Mouse (Mus musculus) limb, embryonic 10.5 days (tissue): Measurements from ENCODE around the gene Ppm1m. TPM values are rescaled to one million over a fixed set of nuclear protein-coding genes. Genes with fewer than 3 reads are reported as not detected.
A peak's percentile ranks its signal among the peaks of the same experiment; 100 is the strongest.
"Not testable (repeated sequence)": the region's sequence is repeated elsewhere in the genome, so short reads cannot be mapped to it uniquely, and the experiment has no call there.

Experiments used
- DNase-seq: peaks from one replicate; pipeline ENCODE4 v3.0.0-alpha.2; 2017; ENCODE audit warnings: low spot score
- H3K27ac ChIP-seq: fragments of 300-500 bp; sonication (generic); 2 replicates; pipeline ENCODE4 v1.5.1; 2016; ENCODE audit warnings: mild to moderate bottlenecking
- H3K27me3 ChIP-seq: fragments of 300-500 bp; sonication (generic); 2 replicates; pipeline ENCODE4 v1.6.1; 2016; ENCODE audit warnings: low read depth, mild to moderate bottlenecking; ENCODE audit not compliant: poor library complexity, severe bottlenecking
- H3K36me3 ChIP-seq: fragments of 300-500 bp; sonication (generic); 2 replicates; pipeline ENCODE4 v1.6.1; 2016; ENCODE audit warnings: mild to moderate bottlenecking, moderate library complexity
- H3K4me1 ChIP-seq: fragments of 300-500 bp; sonication (generic); 2 replicates; pipeline ENCODE4 v1.6.1; 2016
- H3K4me3 ChIP-seq: fragments of 300-500 bp; sonication (generic); 2 replicates; pipeline ENCODE4 v1.5.1; 2016; ENCODE audit warnings: mild to moderate bottlenecking, moderate library complexity
- H3K9me3 ChIP-seq: fragments of 300-500 bp; sonication (generic); replicated peaks from 2 replicates; pipeline ENCODE4 v1.6.1; 2016; ENCODE audit warnings: mild to moderate bottlenecking
- WGBS: fragments of 180-500 bp; shearing (Covaris S2); methylation state at CpG from one replicate; pipeline ENCODE4 v1.1.7; 2016; 5-methylcytosine and 5-hydroxymethylcytosine counted together
- polyA plus RNA-seq: library from polyadenylated mRNA; unstranded; fragments of >200 nt; fragmentation: Nextera tagmentation; extraction: Ambion mirVana; gene quantifications from 2 replicates; pipeline ENCODE4 v1.2.1, GENCODE M21; 2016

Ppm1m gene
- polyA plus RNA-seq, 1 experiment from 2014 or later, result 57.5 TPM

DNA sequence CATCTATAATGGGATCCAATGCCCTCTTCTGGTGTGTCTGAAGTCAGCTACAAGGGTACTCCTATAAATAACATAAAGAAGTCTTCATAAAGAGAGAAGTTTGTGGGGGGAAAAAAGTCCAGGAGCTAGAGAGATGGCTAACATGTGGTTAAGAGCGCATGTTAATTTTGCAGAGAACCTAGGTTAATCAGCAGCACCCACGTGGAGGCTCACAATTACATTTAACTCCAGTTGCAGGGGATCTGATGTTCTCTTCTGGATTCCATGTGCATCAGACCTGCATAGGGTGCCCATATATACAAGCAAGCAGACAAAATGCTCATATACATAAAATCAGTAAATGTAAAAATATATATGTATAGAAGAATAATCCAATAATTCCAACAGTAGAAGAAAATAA is 26.2 kb downstream of the Ppm1m start:
- WGBS, result 82% methylated on average over 2 of the region's 2 CpGs
- Histone ChIP-seq H3K36me3 (peaks cover 31% of the 10 kb centered on the region), H3K9me3 (no peaks in the 10 kb centered on the region), H3K4me3 (peak overlapping the region; percentile 94; the same call in 1 of the 2 replicates), H3K4me1 (peaks cover 55% of the 10 kb centered on the region), H3K27me3 (no peaks in the 10 kb centered on the region), H3K27ac (no peak overlapping the region)
- no peak for DNase-seq

DNA sequence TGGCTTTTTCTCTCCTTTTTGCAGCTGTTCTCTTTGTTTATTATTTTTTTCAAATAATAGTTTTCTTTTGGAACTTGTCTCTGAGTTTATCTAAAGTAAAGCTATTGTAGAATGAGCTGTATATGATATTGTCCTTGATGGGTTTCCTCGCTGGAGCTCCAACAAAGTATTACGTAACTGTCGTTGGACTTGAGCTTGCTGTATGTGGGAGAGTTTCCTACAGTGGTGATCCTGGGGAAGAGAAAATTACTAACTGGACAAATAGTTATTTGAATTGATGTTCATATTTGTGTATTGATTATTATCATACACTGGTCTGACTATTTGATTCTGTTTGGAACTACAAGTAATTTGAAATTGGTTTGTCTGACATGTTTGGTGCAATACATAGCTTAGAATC is 27.0 kb downstream of the Ppm1m start:
- WGBS, result 64% methylated on average over 3 of the region's 3 CpGs
- H3K4me3 ChIP-seq, result peak overlapping the region; percentile 94
- H3K9me3 ChIP-seq, result no peaks in the 10 kb centered on the region
- H3K27me3 ChIP-seq, result no peaks in the 10 kb centered on the region
- peaks cover 24% of the 10 kb centered on the region for H3K36me3 ChIP-seq
- peak overlapping the region; percentile 97; the same call in 1 of the 2 replicates for H3K27ac ChIP-seq
- H3K4me1 ChIP-seq, result peaks cover 58% of the 10 kb centered on the region
- DNase-seq, result no peak

GRCm38 (mm10) chr9:106171346-106172158 is 28.0 kb downstream of the Ppm1m start:
- peaks cover 14% of the 10 kb centered on the region for H3K36me3 ChIP-seq
- peak overlapping the region; percentile 97 for H3K27ac ChIP-seq
- peak overlapping the region; percentile 94 for H3K4me3 ChIP-seq
- peaks cover 51% of the 10 kb centered on the region for H3K4me1 ChIP-seq
- 1% methylated on average over 30 of the region's 30 CpGs for WGBS
- H3K27me3 ChIP-seq, result no peaks in the 10 kb centered on the region
- H3K9me3 ChIP-seq, result no peaks in the 10 kb centered on the region
- peak; percentile 70 for DNase-seq

- H3K36me3 ChIP-seq, result peaks cover 7% of the 10 kb centered on the region; the same call in 1 of the 2 replicates
- WGBS, result under 1% methylated on average over 81 of the region's 81 CpGs
Observed at GRCm38 (mm10) chr9:106170556-106171345, 28.8 kb downstream of the Ppm1m start, which contains the start of gene Wdr82. Gene Wdr82, plus strand, starts transcription at chr9:106170928.

DNA sequence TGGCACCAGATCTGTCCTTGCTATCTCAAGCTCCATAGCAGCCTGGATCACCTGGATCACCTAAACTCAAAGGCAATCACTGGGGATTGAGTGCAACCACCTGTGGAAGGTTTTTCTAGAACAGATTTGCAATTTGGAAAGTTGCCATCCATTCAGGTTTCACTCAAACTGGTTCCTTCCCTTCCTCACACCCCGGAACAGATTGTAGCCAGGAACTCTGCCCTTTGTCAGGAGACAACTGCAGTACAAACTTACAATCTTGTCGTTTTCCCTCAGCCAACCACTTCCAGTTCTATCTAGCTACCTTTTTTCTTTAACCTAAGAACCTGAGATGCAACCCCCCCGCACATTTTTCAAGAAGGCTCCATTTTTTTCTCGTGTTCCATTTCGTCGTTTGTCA is 29.6 kb downstream of the Ppm1m start:
- Histone ChIP-seq H3K36me3 (peaks cover 7% of the 10 kb centered on the region; the same call in 1 of the 2 replicates), H3K9me3 (no peaks in the 10 kb centered on the region), H3K4me1 (peaks cover 34% of the 10 kb centered on the region), H3K27ac (no peak overlapping the region; the same call in 1 of the 2 replicates), H3K27me3 (no peaks in the 10 kb centered on the region), H3K4me3 (peak overlapping the region; percentile 94)
- no peak for DNase-seq
- WGBS, result 32% methylated on average over 6 of the region's 6 CpGs

More at GRCm38 (mm10) chr9:106170556-106171345, 28.8 kb downstream of the Ppm1m start, which contains the start of gene Wdr82:
- Histone ChIP-seq H3K27ac (peak within 1 kb of the TSS; percentile 97), H3K4me1 (peaks cover 43% of the 10 kb centered on the region), H3K9me3 (no peaks in the 10 kb centered on the region), H3K4me3 (peak within 1 kb of the TSS; percentile 94), H3K27me3 (no peaks in the 10 kb centered on the region)
- peak; percentile 96 for DNase-seq

GRCm38 (mm10) chr9:106169006-106169405 is 30.5 kb downstream of the Ppm1m start:
- WGBS, result 75% methylated on average over 1 of the region's 1 CpGs
- H3K27ac ChIP-seq, result not testable (repeated sequence)

GRCm38 (mm10) chr9:106167703-106168102 is 31.8 kb downstream of the Ppm1m start:
- Histone ChIP-seq H3K9me3 (no peaks in the 10 kb centered on the region), H3K36me3 (no peaks in the 10 kb centered on the region), H3K27me3 (no peaks in the 10 kb centered on the region), H3K4me3 (no peak overlapping the region), H3K27ac (no peak overlapping the region), H3K4me1 (peaks cover 15% of the 10 kb centered on the region)
- WGBS, result 44% methylated on average over 1 of the region's 1 CpGs
- DNase-seq, result no peak

More at GRCm38 (mm10) chr9:106169006-106169405, 30.5 kb downstream of the Ppm1m start:
- not testable (repeated sequence) for H3K9me3 ChIP-seq, H3K36me3 ChIP-seq, H3K27me3 ChIP-seq, DNase-seq, H3K4me3 ChIP-seq
- peaks cover 28% of the 10 kb centered on the region for H3K4me1 ChIP-seq

DNA sequence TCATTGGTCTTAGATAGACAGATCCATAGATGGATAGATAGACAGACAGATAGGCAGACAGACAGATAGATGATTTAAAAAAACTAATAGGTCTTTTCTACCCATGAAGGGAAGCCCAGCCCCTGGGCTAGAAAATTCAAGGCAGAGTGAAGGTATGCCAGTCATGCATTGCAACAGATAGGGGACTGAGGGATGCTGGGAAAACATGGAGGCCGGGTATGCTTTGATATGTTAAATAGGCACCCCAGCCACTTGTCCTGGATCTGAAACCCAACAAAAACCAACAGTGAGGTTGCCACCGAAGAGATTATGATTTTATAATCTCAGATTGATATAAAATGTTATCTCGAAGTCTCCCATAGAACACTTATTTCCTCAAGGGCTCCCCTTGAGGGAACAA is 32.3 kb downstream of the Ppm1m start:
- Histone ChIP-seq H3K36me3 (no peaks in the 10 kb centered on the region), H3K27me3 (no peaks in the 10 kb centered on the region), H3K4me3 (no peak overlapping the region), H3K9me3 (no peaks in the 10 kb centered on the region), H3K27ac (no peak overlapping the region), H3K4me1 (peaks cover 11% of the 10 kb centered on the region)
- DNase-seq, result no peak
- WGBS, result 75% methylated on average over 3 of the region's 3 CpGs

GRCm38 (mm10) chr9:106166709-106167108 is 32.8 kb downstream of the Ppm1m start:
- no peaks in the 10 kb centered on the region for H3K27me3 ChIP-seq
- no peak overlapping the region for H3K4me3 ChIP-seq
- no peak for DNase-seq
- WGBS, result 95% methylated on average over 2 of the region's 2 CpGs
- H3K36me3 ChIP-seq, result no peaks in the 10 kb centered on the region
- no peak overlapping the region for H3K27ac ChIP-seq
- no peaks in the 10 kb centered on the region for H3K9me3 ChIP-seq
- peaks cover 11% of the 10 kb centered on the region for H3K4me1 ChIP-seq

- 0 out of 2 replicates have a peak, but pooled peaks cover 4% of the 10 kb centered on the region for H3K27me3 ChIP-seq
- peak overlapping the region; percentile 59 for H3K4me3 ChIP-seq
- DNase-seq, result no peak
- H3K36me3 ChIP-seq, result no peaks in the 10 kb centered on the region
- H3K4me1 ChIP-seq, result peaks cover 9% of the 10 kb centered on the region; the same call in 1 of the 2 replicates
- peak overlapping the region; percentile 93 for H3K27ac ChIP-seq
- WGBS, result 49% methylated on average over 5 of the region's 5 CpGs
- no peaks in the 10 kb centered on the region for H3K9me3 ChIP-seq
Observed at GRCm38 (mm10) chr9:106160426-106160825, 39.1 kb downstream of the Ppm1m start.

- peaks cover 9% of the 10 kb centered on the region; the same call in 1 of the 2 replicates for H3K4me1 ChIP-seq
- H3K27me3 ChIP-seq, result 0 out of 2 replicates have a peak, but pooled peaks cover 5% of the 10 kb centered on the region
- no peaks in the 10 kb centered on the region for H3K9me3 ChIP-seq
- peak overlapping the region; percentile 59 for H3K4me3 ChIP-seq
- whole genome bisulfite sequencing, result 2% methylated on average over 24 of the region's 24 CpGs
- no peaks in the 10 kb centered on the region for H3K36me3 ChIP-seq
- peak overlapping the region; percentile 93 for H3K27ac ChIP-seq
- DNase-seq, result peak; percentile 92
Observed at GRCm38 (mm10) chr9:106159784-106160301, 39.7 kb downstream of the Ppm1m start.

GRCm38 (mm10) chr9:106159237-106159636 is 40.3 kb downstream of the Ppm1m start:
- 0 out of 2 replicates have a peak, but pooled peaks cover 5% of the 10 kb centered on the region for H3K27me3 ChIP-seq
- no peaks in the 10 kb centered on the region for H3K36me3 ChIP-seq
- H3K9me3 ChIP-seq, result no peaks in the 10 kb centered on the region
- H3K27ac ChIP-seq, result no peak overlapping the region
- 87% methylated on average over 9 of the region's 9 CpGs for WGBS
- peaks cover 9% of the 10 kb centered on the region; the same call in 1 of the 2 replicates for H3K4me1 ChIP-seq
- DNase-seq, result no peak
- H3K4me3 ChIP-seq, result peak overlapping the region; percentile 59
